Mouse (Mus musculus) embryonic facial prominence, embryonic 12.5 days (tissue): ENCODE measurements around the gene Tshz2. TPM values are rescaled to one million over a fixed set of nuclear protein-coding genes. Genes with fewer than 3 reads are reported as not detected.

Experiments used
- ATAC-seq: fragments of 200-750 bp; cut with Nextera tagmentation; 2 replicates; pipeline ENCODE4 v1.8.0; 2017; ENCODE audit not compliant: insufficient number of reproducible peaks, insufficient read depth, low FRiP score, low TSS enrichment
- H3K27ac ChIP-seq: fragments of 300-500 bp; sonication (generic); 2 replicates; pipeline ENCODE4 v1.5.1; 2016; ENCODE audit warnings: mild to moderate bottlenecking
- H3K27me3 ChIP-seq: fragments of 300-500 bp; sonication (generic); 2 replicates; pipeline ENCODE4 v1.6.1; 2016; ENCODE audit warnings: mild to moderate bottlenecking, moderate library complexity
- H3K36me3 ChIP-seq: fragments of 300-500 bp; sonication (generic); 2 replicates; pipeline ENCODE4 v1.6.1; 2016; ENCODE audit warnings: mild to moderate bottlenecking
- H3K4me1 ChIP-seq: fragments of 300-500 bp; sonication (generic); 2 replicates; pipeline ENCODE4 v1.6.1; 2016
- H3K4me2 ChIP-seq: fragments of 300-500 bp; sonication (generic); replicated peaks from 2 replicates; pipeline ENCODE4 v1.6.1; 2016; ENCODE audit warnings: mild to moderate bottlenecking, moderate library complexity
- H3K4me3 ChIP-seq: fragments of 300-500 bp; sonication (generic); 2 replicates; pipeline ENCODE4 v1.5.1; 2016; ENCODE audit warnings: mild to moderate bottlenecking
- H3K9ac ChIP-seq: fragments of 300-500 bp; sonication (generic); 2 replicates; pipeline ENCODE4 v1.6.1; 2016; ENCODE audit warnings: mild to moderate bottlenecking, moderate library complexity
- H3K9me3 ChIP-seq: fragments of 300-500 bp; sonication (generic); 2 replicates; pipeline ENCODE4 v1.6.1; 2016; ENCODE audit warnings: mild to moderate bottlenecking, moderate library complexity
- WGBS: fragments of 180-500 bp; shearing (Covaris S2); methylation state at CpG from one replicate; pipeline ENCODE4 v1.1.7; 2016; 5-methylcytosine and 5-hydroxymethylcytosine counted together
- polyA plus RNA-seq: library from polyadenylated mRNA; unstranded; fragments of >200 nt; fragmentation: Nextera tagmentation; extraction: Ambion mirVana; gene quantifications from 2 replicates; pipeline ENCODE4 v1.2.1, GENCODE M21; 2016

Gene Tshz2
- polyA plus RNA-seq, 1 experiment from 2014 or later: 9.1 TPM

DNA sequence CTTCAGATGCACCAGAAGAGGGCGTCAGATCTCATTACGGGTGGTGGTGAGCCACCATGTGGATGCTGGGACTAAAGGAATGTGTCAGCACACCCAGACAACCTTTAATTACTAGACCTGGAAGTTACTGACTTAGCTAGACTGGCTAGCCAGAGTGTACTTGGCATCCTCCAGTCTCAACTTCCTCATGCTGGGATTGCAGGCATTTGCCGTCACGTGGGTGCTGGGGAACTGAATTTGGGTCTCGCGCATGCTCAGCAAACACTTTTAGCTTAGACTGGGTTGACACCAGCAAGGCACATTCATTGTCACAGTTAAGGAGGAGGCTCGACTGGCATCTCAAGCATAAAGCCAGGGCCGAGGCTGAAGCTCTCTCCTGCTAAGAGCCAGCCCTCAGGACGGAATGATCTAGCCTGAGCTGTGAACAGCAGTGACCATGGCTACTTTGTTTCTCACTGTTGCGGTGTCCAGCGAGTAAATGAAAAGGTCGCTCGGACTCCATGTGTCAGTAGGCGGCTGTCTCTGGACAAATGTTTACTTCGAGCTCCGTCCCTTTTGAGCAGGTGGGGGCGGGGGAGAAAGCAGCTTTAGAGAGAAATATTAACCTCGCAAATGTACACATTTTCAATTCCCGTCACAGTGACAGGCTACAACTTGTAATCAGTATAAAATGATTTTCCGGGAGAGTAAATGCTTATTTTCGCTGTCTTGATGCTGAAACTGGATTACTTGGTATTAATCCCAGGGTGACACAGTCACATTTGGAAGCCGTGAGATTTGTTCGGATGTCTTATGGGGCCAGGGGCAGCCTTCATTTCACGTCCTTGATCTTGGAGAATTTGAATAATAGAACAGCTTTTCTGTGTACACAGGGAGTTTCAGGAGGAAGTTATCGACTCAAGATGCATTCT is 370.0 kb downstream of the Tshz2 start:
- ATAC-seq: no peak
- Histone ChIP-seq H3K4me3 (no peak overlapping the region), H3K36me3 (no peaks in the 10 kb centered on the region), H3K4me2 (no peak overlapping the region), H3K27ac (no peak overlapping the region), H3K4me1 (peaks cover 24% of the 10 kb centered on the region), H3K9me3 (no peaks in the 10 kb centered on the region), H3K9ac (no peak overlapping the region), H3K27me3 (no peaks in the 10 kb centered on the region)
- 68% methylated on average over 25 of the region's 25 CpGs for WGBS

DNA sequence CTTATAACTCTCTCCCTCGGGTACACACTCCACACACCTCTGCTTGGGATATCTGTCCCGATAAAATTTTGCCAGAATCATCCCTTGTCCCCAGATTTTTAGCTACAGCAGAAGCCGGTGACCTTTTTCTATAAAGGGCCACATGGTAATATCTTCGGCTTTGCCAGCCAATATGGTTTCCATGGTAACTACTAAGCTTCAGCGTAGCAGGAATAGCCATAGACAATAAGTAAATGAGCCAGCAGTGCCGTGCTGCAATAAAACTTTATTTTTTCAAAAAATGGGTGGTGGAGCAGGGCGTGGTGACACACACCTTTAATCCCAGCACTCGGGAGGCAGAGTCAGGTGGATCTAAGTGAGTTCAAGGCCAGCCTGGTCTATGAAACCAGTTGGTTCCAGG is 370.9 kb downstream of the Tshz2 start:
- H3K4me1 ChIP-seq: peaks cover 16% of the 10 kb centered on the region
- no peaks in the 10 kb centered on the region for H3K9me3 ChIP-seq
- no peak for ATAC-seq
- WGBS: 81% methylated on average over 8 of the region's 8 CpGs
- H3K4me3 ChIP-seq: no peak overlapping the region
- H3K4me2 ChIP-seq: no peak overlapping the region
- H3K27ac ChIP-seq: no peak overlapping the region
- H3K36me3 ChIP-seq: no peaks in the 10 kb centered on the region
- no peaks in the 10 kb centered on the region for H3K27me3 ChIP-seq
- H3K9ac ChIP-seq: no peak overlapping the region

DNA sequence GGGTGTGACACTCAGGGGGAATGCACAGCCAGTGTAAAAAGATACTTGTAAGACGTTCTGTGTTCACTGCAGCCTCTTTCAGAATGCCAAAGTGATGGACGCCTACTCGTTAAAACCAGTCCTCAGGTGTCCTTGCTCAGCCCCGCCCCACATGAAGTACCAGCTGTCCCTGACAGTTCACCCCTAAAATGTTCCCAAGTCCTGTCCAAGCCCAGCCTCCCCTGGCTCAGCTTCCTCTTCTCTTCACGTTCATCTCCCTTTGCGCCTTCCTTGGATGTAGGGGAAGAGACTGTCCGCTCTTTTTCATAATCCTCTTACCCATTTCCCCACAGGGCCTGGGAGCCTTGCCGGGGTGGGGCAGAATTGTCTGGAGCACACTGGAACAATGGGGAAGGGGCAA is 374.0 kb downstream of the Tshz2 start:
- H3K27me3 ChIP-seq: no peaks in the 10 kb centered on the region
- H3K4me2 ChIP-seq: no peak overlapping the region
- ATAC-seq: no peak
- H3K4me3 ChIP-seq: no peak overlapping the region
- WGBS: 76% methylated on average over 8 of the region's 8 CpGs
- no peak overlapping the region for H3K27ac ChIP-seq
- H3K4me1 ChIP-seq: peaks cover 6% of the 10 kb centered on the region
- no peaks in the 10 kb centered on the region for H3K9me3 ChIP-seq
- no peak overlapping the region for H3K9ac ChIP-seq
- no peaks in the 10 kb centered on the region for H3K36me3 ChIP-seq

DNA sequence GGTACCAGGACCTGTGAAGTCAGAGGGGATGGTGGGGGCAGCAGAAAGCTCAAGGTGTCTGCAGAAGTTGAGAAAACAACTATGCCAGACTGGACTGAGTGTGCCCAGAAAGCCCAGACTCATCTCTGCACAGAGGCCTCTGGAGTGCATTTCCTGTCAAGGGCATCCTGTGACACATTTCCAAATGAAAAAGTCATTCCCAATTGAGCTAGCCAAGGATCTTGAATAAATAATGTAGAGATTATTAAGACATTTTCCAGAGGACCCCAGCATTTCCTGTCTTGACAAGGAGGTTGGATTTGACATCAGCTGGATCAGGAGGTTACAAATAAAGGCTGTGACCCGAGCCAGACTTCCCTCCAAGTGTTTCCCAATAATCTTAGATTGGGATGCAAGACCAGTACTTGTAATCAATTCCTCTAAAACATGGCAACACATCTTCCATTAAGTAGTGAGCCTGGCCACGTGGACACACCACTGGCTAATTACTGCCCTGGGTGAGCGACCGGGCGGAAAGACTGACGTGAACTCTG is 374.7 kb downstream of the Tshz2 start:
- no peak for ATAC-seq
- Histone ChIP-seq H3K27ac (no peak overlapping the region), H3K27me3 (no peaks in the 10 kb centered on the region), H3K9ac (no peak overlapping the region), H3K36me3 (no peaks in the 10 kb centered on the region), H3K4me2 (no peak overlapping the region), H3K4me3 (no peak overlapping the region), H3K4me1 (peaks cover 12% of the 10 kb centered on the region), H3K9me3 (no peaks in the 10 kb centered on the region)
- 70% methylated on average over 6 of the region's 6 CpGs for WGBS

DNA sequence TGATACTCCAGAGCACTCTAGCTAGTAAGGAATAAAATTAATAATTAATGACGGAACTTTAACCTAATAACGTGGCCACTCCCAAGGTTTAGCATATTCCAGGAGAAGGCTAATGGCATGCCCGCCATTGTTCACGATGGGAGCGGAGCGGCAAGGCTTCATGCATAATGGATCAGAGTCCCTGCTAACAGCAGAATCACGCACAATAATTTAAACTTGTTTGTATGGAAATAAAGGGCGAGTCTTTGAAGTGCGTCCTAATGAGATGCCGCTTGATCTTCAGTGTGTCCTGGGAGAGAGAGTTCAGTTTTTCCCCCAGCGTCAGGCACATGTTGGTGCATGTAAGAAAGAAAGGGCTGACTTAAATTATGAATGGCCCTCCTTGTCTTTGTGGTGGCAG is 376.9 kb downstream of the Tshz2 start:
- Histone ChIP-seq H3K4me2 (no peak overlapping the region), H3K9me3 (no peaks in the 10 kb centered on the region), H3K4me1 (peaks cover 12% of the 10 kb centered on the region), H3K9ac (no peak overlapping the region), H3K27ac (no peak overlapping the region), H3K27me3 (no peaks in the 10 kb centered on the region), H3K36me3 (no peaks in the 10 kb centered on the region), H3K4me3 (no peak overlapping the region)
- WGBS: 59% methylated on average over 11 of the region's 11 CpGs
- no peak for ATAC-seq

DNA sequence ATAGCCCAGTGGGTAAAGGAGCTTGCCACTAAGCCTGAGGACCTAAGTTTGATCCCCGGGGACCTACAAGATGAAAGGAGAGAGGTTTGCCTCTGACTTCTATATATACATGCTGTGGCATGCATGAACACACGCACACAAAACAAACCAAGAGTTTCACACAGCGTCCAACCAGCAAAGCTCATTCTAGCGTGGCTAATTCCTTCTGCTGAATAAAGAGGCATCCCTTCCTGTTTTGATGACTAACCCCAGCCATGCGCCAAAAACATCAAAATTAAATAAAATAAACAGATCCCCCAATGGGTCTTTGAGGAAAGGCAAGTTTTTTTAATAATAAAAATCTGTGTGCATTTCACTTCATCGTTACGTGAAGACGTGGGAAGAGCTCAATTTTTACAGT is 379.0 kb downstream of the Tshz2 start:
- 35% methylated on average over 8 of the region's 8 CpGs for WGBS
- no peak overlapping the region for H3K4me3 ChIP-seq
- no peak for ATAC-seq
- no peak overlapping the region for H3K9ac ChIP-seq
- H3K9me3 ChIP-seq: no peaks in the 10 kb centered on the region
- H3K27ac ChIP-seq: peak overlapping the region; percentile 48
- no peak overlapping the region for H3K4me2 ChIP-seq
- peaks cover 15% of the 10 kb centered on the region for H3K4me1 ChIP-seq
- no peaks in the 10 kb centered on the region for H3K36me3 ChIP-seq
- no peaks in the 10 kb centered on the region for H3K27me3 ChIP-seq

DNA sequence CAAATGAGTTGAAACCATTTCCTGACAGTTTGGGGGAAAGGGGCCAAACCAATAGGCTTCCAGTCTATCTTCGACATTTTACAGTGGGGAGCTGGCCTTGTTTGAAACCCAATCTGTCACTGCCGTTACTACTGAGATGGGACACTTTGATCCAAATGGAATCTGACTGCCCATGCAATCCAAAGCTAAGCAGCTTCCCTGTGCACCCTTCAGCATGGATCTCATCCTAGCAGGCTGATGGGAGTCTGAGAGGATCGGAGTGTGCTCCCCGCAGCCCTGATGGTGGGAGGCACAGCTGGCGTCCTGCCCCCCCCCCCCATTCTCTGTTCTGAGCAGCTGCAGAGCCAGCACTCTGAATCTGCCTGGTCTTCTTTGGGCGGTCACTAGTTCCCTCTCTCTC is 384.5 kb downstream of the Tshz2 start:
- Histone ChIP-seq H3K27me3 (no peaks in the 10 kb centered on the region), H3K27ac (no peak overlapping the region), H3K9ac (no peak overlapping the region), H3K36me3 (no peaks in the 10 kb centered on the region), H3K4me3 (no peak overlapping the region), H3K4me2 (no peak overlapping the region), H3K9me3 (no peaks in the 10 kb centered on the region), H3K4me1 (peaks cover 16% of the 10 kb centered on the region)
- ATAC-seq: no peak
- WGBS: 27% methylated on average over 6 of the region's 6 CpGs

DNA sequence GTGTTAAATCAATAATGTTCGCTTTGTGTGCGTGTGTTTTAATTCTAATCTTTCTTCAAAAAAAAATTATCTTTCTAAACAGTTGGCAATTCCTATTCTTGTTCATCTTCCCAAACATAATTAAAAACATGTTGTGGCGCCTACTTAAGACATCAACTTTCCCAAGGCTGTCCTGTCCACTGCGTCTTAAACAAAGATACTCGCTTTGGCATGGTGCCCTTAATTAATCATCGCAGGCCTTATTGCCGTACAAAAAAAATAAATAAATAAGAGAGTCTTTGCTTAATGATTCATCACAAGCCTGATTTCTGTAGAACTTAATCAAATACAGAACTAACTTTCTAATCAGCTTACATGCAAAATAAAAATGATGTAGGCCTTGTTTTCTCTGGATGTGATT is 385.1 kb downstream of the Tshz2 start:
- Histone ChIP-seq H3K27me3 (no peaks in the 10 kb centered on the region), H3K9me3 (no peaks in the 10 kb centered on the region), H3K4me2 (no peak overlapping the region), H3K36me3 (no peaks in the 10 kb centered on the region), H3K9ac (no peak overlapping the region), H3K4me1 (peaks cover 14% of the 10 kb centered on the region), H3K27ac (no peak overlapping the region), H3K4me3 (no peak overlapping the region)
- WGBS: 68% methylated on average over 7 of the region's 7 CpGs
- no peak for ATAC-seq

DNA sequence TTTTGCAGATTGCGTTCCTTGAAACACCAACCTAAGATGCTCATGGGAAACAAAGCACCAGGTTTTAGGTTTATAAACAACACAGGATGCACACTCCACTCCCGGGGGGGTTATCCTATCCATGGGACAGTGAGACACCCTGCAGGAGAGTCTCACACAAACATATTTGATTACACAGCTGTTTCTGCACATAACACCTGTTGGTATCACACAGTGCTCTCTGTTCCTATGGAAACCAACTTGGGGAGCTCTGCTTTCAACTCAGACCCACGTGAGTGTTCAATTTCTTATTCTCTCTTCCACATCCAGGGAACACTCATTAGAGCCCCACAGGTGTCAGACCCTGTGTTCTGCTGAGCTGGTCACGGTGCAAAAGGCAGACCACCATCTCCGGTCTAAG is 390.1 kb downstream of the Tshz2 start:
- Histone ChIP-seq H3K27ac (no peak overlapping the region), H3K4me1 (0 out of 2 replicates have a peak, but pooled peaks cover 4% of the 10 kb centered on the region), H3K27me3 (no peaks in the 10 kb centered on the region), H3K4me3 (no peak overlapping the region), H3K9ac (no peak overlapping the region), H3K9me3 (peaks cover 2% of the 10 kb centered on the region; the same call in 1 of the 2 replicates), H3K36me3 (no peaks in the 10 kb centered on the region), H3K4me2 (no peak overlapping the region)
- no peak for ATAC-seq
- 66% methylated on average over 5 of the region's 5 CpGs for WGBS

DNA sequence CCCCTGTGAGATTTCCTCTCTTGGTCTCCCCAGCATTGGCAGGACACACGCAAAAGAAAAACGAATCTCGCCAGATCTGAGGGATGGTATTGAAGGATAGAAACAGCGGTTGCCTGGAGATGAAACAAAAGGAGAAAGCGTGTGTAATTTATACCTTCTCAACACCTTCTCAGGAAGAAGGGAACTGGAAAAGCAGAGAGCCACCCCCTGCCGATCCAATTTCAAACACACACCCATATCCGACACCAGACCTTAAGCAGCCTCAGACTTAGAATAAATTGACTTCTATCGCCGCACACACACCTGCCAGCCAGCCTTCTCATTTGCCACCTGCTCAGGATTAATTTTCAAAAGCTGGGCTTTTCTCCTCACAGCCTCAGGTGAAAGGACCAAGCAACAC is 390.9 kb downstream of the Tshz2 start:
- 0 out of 2 replicates have a peak, but pooled peaks cover 4% of the 10 kb centered on the region for H3K4me1 ChIP-seq
- WGBS: 70% methylated on average over 9 of the region's 9 CpGs
- no peaks in the 10 kb centered on the region for H3K36me3 ChIP-seq
- H3K9me3 ChIP-seq: peaks cover 2% of the 10 kb centered on the region; the same call in 1 of the 2 replicates
- no peak overlapping the region for H3K9ac ChIP-seq
- H3K27me3 ChIP-seq: no peaks in the 10 kb centered on the region
- 0 out of 2 replicates have a peak overlapping the region, but pooled peaks have one; percentile 17 for H3K27ac ChIP-seq
- no peak for ATAC-seq
- no peak overlapping the region for H3K4me3 ChIP-seq
- no peak overlapping the region for H3K4me2 ChIP-seq

DNA sequence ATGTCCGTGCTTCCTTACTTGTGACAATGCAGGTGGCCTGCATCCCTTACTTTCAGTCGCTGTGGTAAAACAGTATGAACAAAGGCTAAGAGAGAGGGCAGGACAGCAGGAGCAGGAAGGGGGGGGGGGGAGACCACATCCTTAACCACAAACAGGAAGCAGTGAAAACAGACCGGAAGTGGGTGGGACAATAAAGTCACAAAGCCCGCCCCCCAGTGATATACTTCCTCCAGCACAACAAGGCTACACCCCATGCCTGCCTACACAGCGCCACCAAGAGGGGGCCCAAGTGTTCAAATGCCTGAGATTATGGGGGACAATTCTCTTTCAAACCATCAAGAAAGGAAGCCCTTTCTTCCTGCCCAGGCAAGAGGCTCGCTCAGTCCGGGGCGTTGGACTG is 392.1 kb downstream of the Tshz2 start:
- 80% methylated on average over 8 of the region's 8 CpGs for WGBS
- no peak overlapping the region for H3K27ac ChIP-seq

DNA sequence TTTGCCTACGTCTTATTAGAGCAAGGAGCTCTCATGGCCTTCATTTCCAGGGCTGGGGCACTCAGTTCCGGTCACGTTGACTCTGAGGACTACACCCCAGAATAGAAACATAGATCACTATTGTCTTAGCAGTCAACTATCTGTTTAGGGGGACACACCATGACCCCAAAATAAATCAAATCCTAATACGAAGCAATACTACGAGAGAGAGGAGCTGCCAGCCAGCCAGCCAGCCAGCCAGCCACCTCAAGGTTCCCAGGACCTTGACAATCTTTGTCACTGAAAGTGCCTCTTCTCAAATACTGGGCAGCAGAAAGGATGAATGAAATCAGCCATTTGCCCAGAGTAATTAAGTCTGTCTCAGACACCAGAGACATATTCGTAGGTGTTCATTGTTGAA is 393.1 kb downstream of the Tshz2 start:
- 0 out of 2 replicates have a peak, but pooled peaks cover 4% of the 10 kb centered on the region for H3K4me1 ChIP-seq
- H3K9ac ChIP-seq: no peak overlapping the region
- ATAC-seq: no peak
- peaks cover 2% of the 10 kb centered on the region; the same call in 1 of the 2 replicates for H3K9me3 ChIP-seq
- no peak overlapping the region for H3K27ac ChIP-seq
- no peaks in the 10 kb centered on the region for H3K27me3 ChIP-seq
- 90% methylated on average over 6 of the region's 6 CpGs for WGBS
- H3K36me3 ChIP-seq: no peaks in the 10 kb centered on the region
- no peak overlapping the region for H3K4me3 ChIP-seq
- H3K4me2 ChIP-seq: no peak overlapping the region

More for the DNA sequence above, 392.1 kb downstream of the Tshz2 start:
- Histone ChIP-seq H3K36me3 (no peaks in the 10 kb centered on the region), H3K27me3 (no peaks in the 10 kb centered on the region), H3K4me3 (no peak overlapping the region), H3K4me1 (0 out of 2 replicates have a peak, but pooled peaks cover 4% of the 10 kb centered on the region), H3K4me2 (no peak overlapping the region), H3K9ac (no peak overlapping the region), H3K9me3 (peaks cover 2% of the 10 kb centered on the region; the same call in 1 of the 2 replicates)
- no peak for ATAC-seq
